Mouse (Mus musculus) heart, postnatal 36 days (tissue): ENCODE measurements at regions not wholly inside any gene's neighbourhood (a gene's known extent, or its start where the extent isn't known, plus 50 kb on each side); places are given as distances from the start of the nearest gene placed in this dataset.
"Not testable (repeated sequence)": the region's sequence is repeated elsewhere in the genome, so short reads cannot be mapped to it uniquely, and the experiment has no call there.

Experiments used
- DNase-seq, 2 experiments: peaks; one replicate each; pipeline ENCODE4 v3.0.0; 2021 to 2022
- intact Hi-C: fragments of 180-260 bp; cut with DNase I; formaldehyde crosslinking; loops from one replicate; pipeline ENCODE4 v1.15.1; 2025

- intact Hi-C loops = no loop called here
- no peak for DNase-seq
Measured at GRCm38 (mm10) chr13:74969244-74969643, 120.4 kb upstream of the Pcsk1 start.

DNA sequence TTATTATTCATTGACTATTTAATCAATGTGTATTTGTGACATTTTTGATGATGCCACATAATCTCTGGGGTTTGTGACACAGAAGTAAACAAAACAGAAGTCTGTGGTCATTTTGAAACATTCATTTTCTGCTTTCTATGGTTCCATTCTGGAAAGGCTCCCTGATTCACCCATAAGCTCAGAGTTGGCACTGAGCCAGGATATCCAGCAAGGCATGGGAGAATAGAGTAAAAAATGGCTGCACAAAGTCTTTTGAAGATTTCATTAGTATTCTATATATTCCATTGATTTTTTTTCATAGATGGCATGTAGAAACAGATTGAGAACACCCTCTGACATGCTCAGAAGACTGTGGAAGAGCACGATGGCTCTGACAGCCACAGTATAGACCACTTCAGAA, 133.8 kb upstream of the Pcsk1 start:
- intact Hi-C loops = no loop called here
- DNase-seq = no peak

DNA sequence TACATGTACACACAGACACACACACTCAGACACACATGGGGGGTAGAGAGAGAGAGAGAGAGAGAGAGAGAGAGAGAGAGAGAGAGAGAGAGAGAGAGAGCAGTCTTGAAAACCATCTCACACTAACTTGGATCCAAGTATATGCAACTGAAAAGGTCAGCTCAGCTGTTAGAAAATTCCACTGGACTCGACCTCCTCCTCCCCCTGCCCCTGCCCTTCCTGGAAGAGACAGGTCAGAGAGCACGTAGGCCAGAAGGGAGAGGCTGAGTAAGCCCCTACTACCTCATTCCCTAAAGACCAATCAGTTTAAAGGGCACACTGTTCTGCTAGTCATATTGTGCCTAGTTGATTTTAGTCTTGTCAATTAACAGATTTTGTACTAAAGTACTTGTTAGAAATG, 105.0 kb upstream of the Cast start:
- DNase-seq, intact Hi-C loops: not testable (repeated sequence)

GRCm38 (mm10) chr13:74903213-74904055, 94.8 kb upstream of the Cast start:
- DNase-seq = no peak
- intact Hi-C loops = no loop called here

DNA sequence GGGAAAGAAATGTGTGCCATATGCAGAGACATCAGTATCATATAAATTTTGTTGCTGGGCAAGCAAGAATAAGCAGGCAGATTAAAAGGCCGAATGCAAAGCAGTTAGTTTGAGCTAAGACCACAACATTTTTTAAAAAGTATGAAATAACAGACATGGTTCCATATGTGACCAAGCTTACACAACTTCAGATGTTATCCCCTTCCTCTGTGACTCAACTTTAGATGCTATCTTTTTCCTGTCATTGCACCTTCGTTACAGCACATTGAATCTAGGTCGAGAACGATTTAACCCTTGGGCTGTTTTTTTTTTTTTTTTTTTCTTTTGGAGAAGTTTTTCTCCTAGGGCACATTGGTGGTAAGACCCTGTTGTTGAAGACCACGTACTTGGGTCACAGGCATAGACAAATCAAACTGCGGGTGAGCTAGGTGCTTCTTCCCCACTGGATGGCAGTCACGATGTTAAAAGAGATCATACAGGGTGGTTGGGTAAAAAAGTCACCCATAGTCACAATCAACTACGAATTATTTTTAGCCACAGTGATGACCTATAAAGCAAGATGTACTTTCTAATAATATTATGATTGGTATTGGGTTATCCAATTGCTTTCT, 81.4 kb upstream of the Cast start:
- DNase-seq = no peak
- intact Hi-C loops = no loop called here

DNA sequence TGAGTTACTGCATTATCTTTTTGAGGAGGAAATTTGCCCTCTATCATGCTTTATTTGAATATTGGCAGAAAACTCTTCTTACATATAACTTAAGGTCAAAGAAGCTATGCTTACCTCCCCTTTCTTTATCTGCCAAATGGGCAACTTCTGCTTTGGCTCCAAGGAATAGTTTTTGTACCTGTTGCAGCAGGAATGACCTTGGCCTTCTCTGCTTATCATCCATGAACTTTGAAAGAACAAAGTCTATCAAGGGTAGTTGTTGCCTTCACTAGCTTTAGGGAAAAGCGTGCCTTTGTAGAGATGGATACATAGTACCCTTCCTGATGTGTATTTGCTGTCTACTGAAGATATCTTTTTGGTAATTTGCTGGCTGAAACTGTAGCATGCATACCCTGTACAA, 59.1 kb upstream of the Cast start:
- no peak for DNase-seq
- intact Hi-C loops = no loop called here

DNA sequence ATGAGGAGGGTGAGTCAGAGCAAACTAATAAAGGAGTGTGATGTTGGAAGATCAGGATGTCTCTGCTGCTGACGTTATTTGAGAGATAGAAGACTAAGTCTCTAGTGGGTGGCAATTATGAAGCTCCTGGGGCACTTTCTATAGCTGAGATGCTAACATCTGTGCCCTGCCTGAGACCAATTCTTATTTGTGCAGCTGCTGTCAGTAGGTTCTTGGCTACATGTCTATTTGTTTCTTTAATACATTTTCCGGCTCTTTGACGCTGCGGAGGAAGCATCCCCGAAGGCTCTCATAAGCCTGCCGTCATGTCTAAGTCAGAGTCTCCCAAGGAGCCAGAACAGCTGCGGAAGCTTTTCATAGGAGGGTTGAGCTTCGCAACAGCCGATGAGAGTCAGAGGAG, 55.4 kb upstream of the Cast start:
- intact Hi-C loops = loop anchor here (5.0 kb wide), 2 partner anchors 338 to 1013 kb away; no protein-coding TSS in a partner anchor
- DNase-seq = no peak

DNA sequence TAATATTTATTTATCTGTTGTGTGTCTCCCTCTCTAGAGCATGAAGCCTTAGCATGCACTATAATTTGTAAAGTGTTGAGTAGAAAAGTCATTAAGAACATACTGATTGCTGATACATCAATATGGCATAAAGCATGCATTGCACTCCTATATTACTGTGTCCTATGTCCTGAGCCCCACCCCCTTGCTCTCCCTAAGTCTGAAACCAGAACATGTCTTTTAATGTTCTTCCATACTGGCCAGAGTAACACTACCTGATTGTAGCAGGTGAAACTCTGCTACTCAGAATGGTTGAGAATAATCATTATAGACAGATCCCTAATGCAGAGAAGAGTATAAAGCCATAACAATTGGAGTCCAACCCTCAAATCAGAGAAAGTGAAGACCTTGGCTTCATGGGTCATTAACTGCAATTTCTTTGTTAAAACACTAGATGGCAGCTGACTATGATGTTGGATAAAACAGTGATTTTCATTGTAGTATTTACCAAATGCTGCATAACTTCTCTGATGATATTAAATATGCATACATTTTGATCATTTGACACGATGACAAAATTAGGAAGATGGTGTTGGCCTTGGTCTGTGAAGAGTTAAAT, 52.9 kb upstream of the Cast start:
- intact Hi-C loops = loop anchor here (2.0 to 5.0 kb wide), 3 partner anchors 341 to 1016 kb away; no protein-coding TSS in a partner anchor
- DNase-seq = no peak
